Mouse (Mus musculus) kidney, embryonic 14.5 days (tissue): ENCODE measurements around the gene Cmtr1. TPM values are rescaled to one million over a fixed set of nuclear protein-coding genes. Genes with fewer than 3 reads are reported as not detected.

Source experiments
- ATAC-seq: fragments of 200-750 bp; cut with Nextera tagmentation; 2 replicates; pipeline ENCODE4 v1.8.0; 2017; ENCODE audit warnings: moderate number of reproducible peaks, mild to moderate bottlenecking, moderate TSS enrichment, moderate library complexity; ENCODE audit not compliant: low FRiP score, low TSS enrichment
- H3K27ac ChIP-seq: fragments of 300-500 bp; sonication (generic); 2 replicates; pipeline ENCODE4 v1.5.1; 2014; ENCODE audit warnings: low read depth, mild to moderate bottlenecking, low read length, moderate library complexity, mixed read lengths
- H3K27me3 ChIP-seq: fragments of 300-500 bp; sonication (generic); 2 replicates; pipeline ENCODE4 v1.6.1; 2014; ENCODE audit warnings: mild to moderate bottlenecking, low read length; ENCODE audit not compliant: control insufficient read depth, insufficient read depth
- H3K36me3 ChIP-seq: fragments of 300-500 bp; sonication (generic); 2 replicates; pipeline ENCODE4 v1.6.1; 2014; ENCODE audit warnings: low read length, mixed read lengths; ENCODE audit not compliant: control insufficient read depth, insufficient read depth
- H3K4me1 ChIP-seq: fragments of 300-500 bp; sonication (generic); 2 replicates; pipeline ENCODE4 v1.6.1; 2014; ENCODE audit warnings: low read length, mixed read lengths; ENCODE audit not compliant: control insufficient read depth, insufficient read depth
- H3K4me2 ChIP-seq: fragments of 300-500 bp; sonication (generic); replicated peaks from 2 replicates; pipeline ENCODE4 v1.6.1; 2014; ENCODE audit warnings: low read depth, mild to moderate bottlenecking, low read length
- H3K4me3 ChIP-seq: fragments of 300-500 bp; sonication (generic); 2 replicates; pipeline ENCODE4 v1.5.1; 2014; ENCODE audit warnings: mild to moderate bottlenecking, low read length
- H3K9ac ChIP-seq: fragments of 300-500 bp; sonication (generic); 2 replicates; pipeline ENCODE4 v1.6.1; 2014; ENCODE audit warnings: low read depth, mild to moderate bottlenecking, low read length, moderate library complexity
- H3K9me3 ChIP-seq: fragments of 300-500 bp; sonication (generic); 2 replicates; pipeline ENCODE4 v1.6.1; 2016; ENCODE audit warnings: low read length; ENCODE audit not compliant: control insufficient read depth
- WGBS: fragments of 180-500 bp; shearing (Covaris S2); extraction: QIAGEN DNeasy Blood & Tissue Kit; methylation state at CpG from one replicate; pipeline ENCODE4 v1.1.7; 2014; 5-methylcytosine and 5-hydroxymethylcytosine counted together
- polyA plus RNA-seq: library from polyadenylated mRNA; unstranded; fragments of >200 nt; fragmentation: Nextera tagmentation; extraction: Ambion mirVana; gene quantifications from 2 replicates; pipeline ENCODE4 v1.2.1, GENCODE M21; 2014

Cmtr1 gene
- polyA plus RNA-seq, 1 experiment from 2014 or later: 111 TPM

DNA sequence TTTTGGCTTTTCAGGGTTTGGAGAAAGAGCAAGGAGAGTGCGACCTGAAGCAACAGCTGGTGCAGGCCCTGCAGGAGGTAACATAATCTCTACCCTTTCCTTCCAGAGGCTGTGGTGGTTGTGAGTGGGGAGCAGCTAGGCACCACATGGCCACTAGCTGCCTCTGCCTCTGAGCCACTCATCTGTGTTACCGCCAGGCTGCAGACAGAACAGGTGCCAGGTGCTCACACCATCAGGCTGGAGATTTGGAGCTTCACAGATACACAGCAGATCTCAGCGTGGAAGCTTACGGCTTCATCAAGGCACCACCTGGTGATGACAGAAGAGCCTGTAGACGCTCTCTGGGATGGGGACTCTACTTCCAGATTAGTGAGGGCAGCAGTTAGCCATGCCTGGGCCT lies 31.4 kb upstream of the Cmtr1 start:
- H3K4me1 ChIP-seq: no peaks in the 10 kb centered on the region
- 86% methylated on average over 5 of the region's 5 CpGs for WGBS
- H3K9ac ChIP-seq: no peak overlapping the region
- no peak overlapping the region for H3K4me3 ChIP-seq
- no peaks in the 10 kb centered on the region for H3K9me3 ChIP-seq
- H3K27ac ChIP-seq: no peak overlapping the region
- H3K36me3 ChIP-seq: peaks cover 95% of the 10 kb centered on the region
- H3K27me3 ChIP-seq: no peaks in the 10 kb centered on the region
- ATAC-seq: no peak
- no peak overlapping the region for H3K4me2 ChIP-seq

DNA sequence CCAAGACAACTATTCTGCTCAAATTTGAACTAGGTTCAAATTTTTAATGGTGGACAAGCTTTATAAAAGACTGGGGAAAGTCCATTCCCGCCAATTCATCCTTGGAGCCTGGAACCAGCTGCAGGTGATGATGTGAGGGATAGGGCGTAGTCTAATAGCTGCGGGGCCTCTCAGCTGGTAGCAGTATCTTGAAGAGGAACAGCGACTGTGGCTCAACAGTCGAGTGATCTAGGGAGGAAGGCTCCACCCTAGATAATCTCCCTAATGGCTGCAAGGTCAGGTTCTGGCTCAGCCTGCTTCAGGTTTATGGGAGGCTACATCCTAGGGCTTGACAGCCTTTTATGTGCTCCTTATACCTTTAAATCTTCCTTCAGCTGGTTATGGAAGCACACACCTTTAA lies 30.8 kb upstream of the Cmtr1 start:
- 86% methylated on average over 5 of the region's 5 CpGs for WGBS
- Histone ChIP-seq H3K4me1 (no peaks in the 10 kb centered on the region), H3K27ac (no peak overlapping the region), H3K4me2 (no peak overlapping the region), H3K9me3 (no peaks in the 10 kb centered on the region), H3K27me3 (no peaks in the 10 kb centered on the region), H3K36me3 (peaks cover 97% of the 10 kb centered on the region), H3K4me3 (no peak overlapping the region), H3K9ac (no peak overlapping the region)
- ATAC-seq: no peak

DNA sequence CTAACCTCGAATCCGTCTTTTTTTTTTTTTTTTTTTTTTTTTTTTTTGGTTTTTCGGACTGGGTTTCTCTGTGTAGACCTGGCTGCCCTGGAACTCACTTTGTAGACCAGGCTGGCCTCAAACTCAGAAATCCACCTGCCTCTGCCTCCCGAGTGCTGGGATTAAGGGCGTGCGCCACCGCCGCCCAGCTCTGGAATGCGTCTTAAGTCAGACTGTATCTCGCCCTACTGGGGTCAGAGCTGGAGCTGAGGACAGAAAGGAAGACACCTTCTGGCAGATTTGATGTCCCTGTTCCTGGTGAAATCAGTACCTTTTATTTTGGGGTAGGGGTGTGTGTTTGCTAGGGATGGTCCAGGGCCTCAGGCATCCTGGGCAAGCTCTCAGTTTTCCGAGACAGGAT lies 28.1 kb upstream of the Cmtr1 start:
- H3K27ac ChIP-seq: no peak overlapping the region
- H3K4me2 ChIP-seq: no peak overlapping the region
- H3K27me3 ChIP-seq: no peaks in the 10 kb centered on the region
- ATAC-seq: no peak
- H3K36me3 ChIP-seq: peaks cover 96% of the 10 kb centered on the region
- H3K9me3 ChIP-seq: no peaks in the 10 kb centered on the region
- H3K4me1 ChIP-seq: no peaks in the 10 kb centered on the region
- H3K4me3 ChIP-seq: no peak overlapping the region
- 98% methylated on average over 11 of the region's 11 CpGs for WGBS
- no peak overlapping the region for H3K9ac ChIP-seq

DNA sequence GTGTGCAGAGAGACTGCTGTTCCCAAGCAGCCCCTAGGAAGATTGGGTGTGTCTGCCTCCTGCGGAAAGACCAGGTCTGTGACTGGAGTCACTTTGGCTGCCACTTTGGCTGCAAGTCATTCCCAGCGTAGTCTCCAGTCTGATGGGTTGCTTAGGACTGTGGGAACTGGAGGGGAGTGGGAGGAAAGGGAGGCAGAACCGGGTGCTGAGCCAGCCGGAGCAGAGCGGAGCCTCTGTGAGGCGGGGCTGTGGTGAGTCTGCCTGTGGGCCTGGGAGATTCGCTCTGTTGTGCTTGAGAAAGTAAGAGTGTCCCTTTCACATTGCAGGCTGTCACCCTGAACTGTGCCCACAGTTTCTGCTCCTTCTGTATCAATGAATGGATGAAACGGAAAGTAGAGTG lies 24.9 kb upstream of the Cmtr1 start:
- no peak overlapping the region for H3K27ac ChIP-seq
- 87% methylated on average over 8 of the region's 8 CpGs for WGBS
- no peak overlapping the region for H3K9ac ChIP-seq
- H3K4me1 ChIP-seq: no peaks in the 10 kb centered on the region
- H3K9me3 ChIP-seq: no peaks in the 10 kb centered on the region
- peaks cover 88% of the 10 kb centered on the region for H3K36me3 ChIP-seq
- no peak overlapping the region for H3K4me2 ChIP-seq
- H3K27me3 ChIP-seq: no peaks in the 10 kb centered on the region
- H3K4me3 ChIP-seq: no peak overlapping the region
- no peak for ATAC-seq

DNA sequence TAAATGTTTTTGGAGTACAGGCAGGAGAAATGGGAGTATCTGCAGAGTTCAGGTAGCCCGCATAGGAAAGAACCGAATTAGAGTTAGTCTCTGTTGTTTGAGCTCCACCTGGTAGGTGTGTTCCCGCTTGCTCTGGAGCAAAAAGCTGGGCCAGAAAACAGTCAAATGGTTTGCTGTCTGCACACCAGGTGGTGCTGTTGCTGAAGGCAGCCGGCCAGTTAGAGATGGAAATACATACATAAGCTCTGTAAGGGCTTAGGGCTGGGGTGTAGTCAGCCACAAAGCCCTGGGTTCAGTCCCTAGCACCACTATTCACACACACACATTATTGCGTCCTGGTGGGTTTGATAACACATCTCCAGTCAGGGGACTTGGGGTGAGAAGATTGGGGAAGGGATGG lies 24.3 kb upstream of the Cmtr1 start:
- H3K9me3 ChIP-seq: no peaks in the 10 kb centered on the region
- H3K36me3 ChIP-seq: peaks cover 88% of the 10 kb centered on the region
- no peak for ATAC-seq
- H3K9ac ChIP-seq: no peak overlapping the region
- no peaks in the 10 kb centered on the region for H3K27me3 ChIP-seq
- H3K4me3 ChIP-seq: no peak overlapping the region
- 79% methylated on average over 5 of the region's 5 CpGs for WGBS
- no peak overlapping the region for H3K27ac ChIP-seq
- no peak overlapping the region for H3K4me2 ChIP-seq
- no peaks in the 10 kb centered on the region for H3K4me1 ChIP-seq

DNA sequence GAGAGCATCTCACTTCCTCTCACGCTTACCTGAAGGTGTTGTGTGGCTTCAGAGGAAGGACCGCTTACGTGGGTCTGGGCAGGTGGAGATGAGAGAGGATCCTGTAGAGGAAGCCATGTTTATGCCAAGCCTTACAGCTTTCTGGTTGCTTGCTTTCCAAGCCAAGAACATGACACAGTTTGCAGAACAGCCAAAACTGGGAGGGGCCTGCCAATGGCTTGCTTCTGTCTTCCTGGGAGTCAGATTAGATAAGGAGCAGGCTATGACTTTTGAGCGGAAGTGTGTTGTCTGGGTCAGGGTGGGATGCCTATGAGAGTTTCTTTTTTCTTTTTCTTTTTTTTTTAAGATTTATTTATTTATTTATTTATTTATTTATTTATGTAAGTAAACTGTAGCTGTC lies 23.0 kb upstream of the Cmtr1 start:
- H3K36me3 ChIP-seq: peaks cover 86% of the 10 kb centered on the region
- no peaks in the 10 kb centered on the region for H3K4me1 ChIP-seq

DNA sequence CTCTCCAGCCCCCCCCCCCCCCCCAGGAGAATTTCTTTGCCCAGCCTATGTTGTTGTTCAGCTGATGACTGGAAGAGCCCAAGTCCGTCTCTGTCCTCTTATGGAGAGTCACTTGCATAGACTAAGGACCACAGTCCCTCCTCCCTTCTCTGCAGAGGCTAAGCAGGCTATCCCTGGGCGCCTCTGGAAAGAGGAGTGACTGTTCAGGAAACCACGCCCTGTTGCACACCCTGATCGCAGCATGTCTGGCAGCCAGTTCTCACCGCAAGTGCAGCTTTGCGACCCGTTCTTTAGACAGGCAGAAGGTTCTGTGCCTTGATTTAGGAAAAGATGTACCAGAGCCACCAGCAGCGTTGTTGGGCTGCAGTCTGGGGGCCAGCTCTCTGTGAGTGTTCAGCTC lies 22.5 kb upstream of the Cmtr1 start:
- no peak for ATAC-seq
- peaks cover 82% of the 10 kb centered on the region for H3K36me3 ChIP-seq
- no peak overlapping the region for H3K9ac ChIP-seq
- H3K4me2 ChIP-seq: no peak overlapping the region
- no peak overlapping the region for H3K27ac ChIP-seq
- 75% methylated on average over 8 of the region's 8 CpGs for WGBS
- H3K27me3 ChIP-seq: no peaks in the 10 kb centered on the region
- no peaks in the 10 kb centered on the region for H3K4me1 ChIP-seq
- no peak overlapping the region for H3K4me3 ChIP-seq
- H3K9me3 ChIP-seq: no peaks in the 10 kb centered on the region

More for the DNA sequence above, 23.0 kb upstream of the Cmtr1 start:
- no peak overlapping the region for H3K4me3 ChIP-seq
- H3K9ac ChIP-seq: no peak overlapping the region
- no peaks in the 10 kb centered on the region for H3K27me3 ChIP-seq
- H3K4me2 ChIP-seq: no peak overlapping the region
- ATAC-seq: no peak
- H3K9me3 ChIP-seq: no peaks in the 10 kb centered on the region
- 92% methylated on average over 4 of the region's 4 CpGs for whole genome bisulfite sequencing
- H3K27ac ChIP-seq: no peak overlapping the region

DNA sequence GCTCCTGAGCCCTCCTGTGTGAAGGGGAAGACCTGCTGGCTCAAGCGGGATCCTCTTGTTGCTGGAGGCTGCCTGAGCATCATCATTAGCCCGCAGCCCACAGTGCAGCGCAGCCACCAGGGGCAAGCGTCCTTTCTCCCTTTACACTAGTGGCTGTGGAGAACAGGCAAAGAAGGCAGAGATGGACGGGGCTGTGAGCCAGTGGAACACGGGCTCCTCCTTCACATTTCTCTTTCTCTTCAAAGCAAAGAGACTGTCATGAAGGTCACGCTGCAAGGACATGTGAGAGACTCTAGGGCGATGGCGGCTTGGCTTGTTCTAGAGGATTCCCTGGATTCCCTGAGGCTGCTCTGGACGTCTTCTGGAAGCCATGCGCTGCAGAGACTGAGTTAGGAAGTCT lies 19.4 kb upstream of the Cmtr1 start:
- no peak overlapping the region for H3K9ac ChIP-seq
- no peaks in the 10 kb centered on the region for H3K9me3 ChIP-seq
- no peak overlapping the region for H3K4me3 ChIP-seq
- ATAC-seq: no peak
- 96% methylated on average over 11 of the region's 11 CpGs for WGBS
- H3K36me3 ChIP-seq: peaks cover 53% of the 10 kb centered on the region
- no peak overlapping the region for H3K27ac ChIP-seq
- no peak overlapping the region for H3K4me2 ChIP-seq
- H3K27me3 ChIP-seq: no peaks in the 10 kb centered on the region
- no peaks in the 10 kb centered on the region for H3K4me1 ChIP-seq

DNA sequence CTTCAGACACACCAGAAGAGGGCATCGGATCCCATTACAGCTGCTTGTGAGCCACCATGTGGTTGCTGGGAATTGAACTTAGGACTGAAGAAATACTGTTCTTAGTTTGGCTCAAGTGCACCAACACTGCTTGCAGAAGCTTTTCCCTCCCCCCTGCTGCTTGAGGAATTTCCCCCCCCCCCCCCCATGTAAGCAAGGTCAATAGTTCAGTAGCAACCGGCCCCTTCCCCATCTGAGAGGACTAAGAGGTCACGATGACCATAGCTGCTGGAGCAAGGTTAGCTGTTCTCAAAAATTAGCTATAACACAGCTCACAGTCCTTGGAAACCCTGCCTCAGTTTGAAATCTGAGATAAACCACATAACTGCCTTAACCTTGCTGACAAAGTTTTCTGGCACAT lies 18.2 kb upstream of the Cmtr1 start:
- no peak overlapping the region for H3K27ac ChIP-seq
- no peak overlapping the region for H3K4me3 ChIP-seq
- no peaks in the 10 kb centered on the region for H3K4me1 ChIP-seq
- H3K4me2 ChIP-seq: no peak overlapping the region
- no peak for ATAC-seq
- no peaks in the 10 kb centered on the region for H3K9me3 ChIP-seq
- H3K9ac ChIP-seq: no peak overlapping the region
- WGBS: 63% methylated on average over 3 of the region's 3 CpGs
- H3K36me3 ChIP-seq: peaks cover 41% of the 10 kb centered on the region
- H3K27me3 ChIP-seq: no peaks in the 10 kb centered on the region

DNA sequence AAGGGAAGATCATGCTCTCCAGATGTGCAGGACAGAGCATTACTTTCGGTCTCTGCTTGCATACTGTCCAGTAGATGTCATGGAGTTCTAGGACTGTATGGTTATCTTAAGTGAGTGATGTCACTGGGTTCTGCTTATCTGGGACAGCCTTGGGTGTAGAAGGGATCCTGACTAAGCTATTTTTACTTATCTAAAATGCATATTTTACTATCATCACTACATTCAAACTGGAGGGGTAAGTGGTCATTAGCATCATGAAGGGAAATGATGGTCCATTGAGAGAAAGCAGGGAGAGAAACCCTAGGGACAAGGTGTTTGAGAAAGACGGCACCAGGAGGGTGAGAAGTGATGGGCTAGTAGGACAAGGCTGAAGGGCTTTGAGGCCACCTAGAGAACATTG lies 2.1 kb upstream of the Cmtr1 start:
- H3K36me3 ChIP-seq: peaks cover 6% of the 10 kb centered on the region; the same call in 1 of the 2 replicates
- H3K4me1 ChIP-seq: 0 out of 2 replicates have a peak, but pooled peaks cover 4% of the 10 kb centered on the region
- H3K27ac ChIP-seq: no peak overlapping the region
- WGBS: 75% methylated on average over 2 of the region's 2 CpGs
- H3K4me2 ChIP-seq: no peak overlapping the region
- ATAC-seq: no peak
- no peaks in the 10 kb centered on the region for H3K9me3 ChIP-seq
- no peak overlapping the region for H3K4me3 ChIP-seq
- no peaks in the 10 kb centered on the region for H3K27me3 ChIP-seq
- no peak overlapping the region for H3K9ac ChIP-seq
